Mouse (Mus musculus) left cerebral cortex, postnatal 36 days (tissue): ENCODE data around the gene Atp8a2. TPM values are rescaled to one million over a fixed set of nuclear protein-coding genes. Genes with fewer than 3 reads are reported as not detected.
"Not testable (repeated sequence)": the region's sequence is repeated elsewhere in the genome, so short reads cannot be mapped to it uniquely, and the experiment has no call there.

Experiments used
- DNase-seq, 2 experiments: peaks; one replicate each; pipeline ENCODE4 v3.0.0; 2021 to 2022; ENCODE audit warnings: low spot score in 2 of 2, mixed read lengths in 1 of 2
- intact Hi-C: fragments of 180-260 bp; cut with DNase I; formaldehyde crosslinking; loops from one replicate; pipeline ENCODE4 v1.15.1; 2025
- total RNA-seq, 2 experiments: library from RNA; stranded (reverse); gene quantifications; 2 replicates each; pipeline ENCODE4 v1.2.3; 2021

Gene Atp8a2
- total RNA-seq, 2 experiments from 2014 or later = 63.5 to 77.6 TPM

DNA sequence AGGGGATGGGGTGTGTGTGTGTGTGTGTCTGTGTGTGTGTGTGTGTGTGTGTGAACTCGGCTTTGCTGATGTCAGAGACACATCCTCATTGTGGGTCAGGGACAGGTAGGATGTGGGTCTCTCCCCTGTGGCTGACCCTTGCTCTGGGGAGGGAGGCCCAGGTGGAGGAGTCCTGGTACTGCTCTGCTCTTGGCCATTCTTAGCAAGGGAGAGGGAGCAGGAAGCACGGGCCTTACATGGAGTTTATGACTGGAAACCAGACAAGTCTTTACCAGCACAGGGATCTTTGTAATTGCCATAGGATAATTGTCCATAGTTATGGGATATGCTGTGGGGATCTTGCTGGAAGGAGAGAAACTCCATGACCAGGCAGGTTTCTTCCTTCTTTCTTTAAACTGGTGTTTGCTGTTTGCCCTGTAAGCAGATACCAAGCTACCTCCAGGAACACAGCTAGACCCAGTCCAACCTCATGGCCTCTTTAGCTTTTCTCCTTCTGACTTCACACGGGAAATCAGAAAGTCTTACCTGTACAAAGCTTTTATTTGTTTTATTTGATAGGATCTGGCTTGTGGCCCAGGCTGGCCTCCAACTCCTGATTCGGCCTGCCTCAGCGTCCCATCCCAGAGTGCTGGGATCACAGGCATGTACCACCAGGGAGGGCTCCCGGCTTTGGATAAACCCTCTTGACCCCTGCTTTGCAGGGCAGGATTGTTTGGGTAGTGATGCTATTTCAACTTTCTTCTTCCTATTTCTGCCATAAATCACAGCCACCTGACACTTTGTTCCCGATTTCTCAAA, 557.9 kb downstream of the Atp8a2 start:
- no peak for DNase-seq
- intact Hi-C loops = no loop called here

GRCm38 (mm10) chr14:59633988-59634387, 563.0 kb downstream of the Atp8a2 start:
- DNase-seq = no peak
- intact Hi-C loops = no loop called here

DNA sequence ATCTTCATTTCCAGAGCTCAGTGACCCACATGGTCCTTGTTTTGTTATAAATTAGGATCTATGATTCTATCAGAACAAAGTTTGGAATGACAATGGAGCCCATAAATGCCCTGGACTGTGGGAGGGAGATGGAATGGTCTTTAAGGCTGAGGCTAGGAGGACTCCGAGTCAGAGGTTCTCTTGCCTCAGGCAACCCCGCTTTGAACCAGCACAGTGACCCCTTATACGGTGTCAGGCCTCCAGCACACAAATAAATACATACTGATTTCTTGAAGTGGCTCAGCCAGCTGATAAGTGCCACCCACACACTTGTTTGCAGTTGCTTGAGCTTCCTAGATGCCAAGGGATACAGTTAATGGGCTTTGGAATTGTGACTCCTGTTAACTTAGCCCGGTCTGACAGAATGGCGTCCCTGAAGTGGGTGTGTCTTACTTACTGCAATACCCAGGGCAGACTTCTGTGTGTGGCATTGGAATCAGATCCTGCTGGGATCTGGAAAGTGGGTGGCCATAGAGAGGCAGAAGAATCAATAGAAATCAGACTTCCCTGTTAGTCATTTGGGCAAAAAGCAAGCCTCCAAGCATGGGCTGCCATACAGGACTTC, 563.6 kb downstream of the Atp8a2 start:
- intact Hi-C loops = no loop called here

DNA sequence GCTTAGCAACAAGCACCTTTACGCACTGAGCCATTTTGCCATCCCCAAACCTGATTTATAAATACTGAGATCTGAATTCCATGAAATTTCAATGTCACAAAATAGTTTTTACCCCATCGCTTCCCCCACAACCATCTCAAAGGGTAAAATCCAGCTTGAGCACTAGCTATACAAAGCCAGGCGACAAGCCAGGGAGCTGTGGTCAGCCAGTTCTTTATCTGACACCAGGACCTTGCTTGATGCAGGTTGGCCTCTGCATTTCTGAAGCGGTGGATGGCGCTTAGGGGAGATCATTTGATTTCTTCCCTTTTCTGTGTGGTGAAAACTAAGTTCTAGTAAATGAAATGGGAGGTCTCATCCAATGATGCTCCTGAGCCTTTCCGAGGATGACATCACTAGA, 564.9 kb downstream of the Atp8a2 start:
- DNase-seq = no peak
- intact Hi-C loops = no loop called here

More for the DNA sequence above, 563.6 kb downstream of the Atp8a2 start:
- DNase-seq = no peak

GRCm38 (mm10) chr14:59630096-59630495, 566.9 kb downstream of the Atp8a2 start:
- intact Hi-C loops = no loop called here
- no peak for DNase-seq

DNA sequence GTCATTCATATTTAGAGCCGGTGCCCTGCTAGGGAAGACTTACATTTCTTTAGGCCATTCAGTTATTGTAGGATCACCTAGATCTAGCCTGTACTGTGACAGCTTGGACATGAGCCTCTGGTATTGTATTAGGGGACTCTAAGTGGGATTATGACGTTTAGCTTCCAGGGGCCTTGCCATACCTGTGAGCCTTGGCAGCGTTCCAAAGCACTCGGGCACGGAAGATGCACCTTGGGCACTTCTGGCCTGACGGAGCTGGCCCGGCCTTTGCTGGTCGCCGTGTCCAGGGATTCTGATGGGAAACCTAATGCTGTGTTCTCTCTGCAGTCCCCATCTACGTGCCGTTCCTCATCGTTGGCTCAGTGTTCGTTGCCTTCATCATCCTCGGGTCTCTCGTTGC, 567.7 kb downstream of the Atp8a2 start:
- intact Hi-C loops = loop anchor here (5.0 kb wide), 1 partner anchor 313 kb away; no protein-coding TSS in a partner anchor
- DNase-seq = no peak

GRCm38 (mm10) chr14:59627823-59628222, 569.2 kb downstream of the Atp8a2 start:
- DNase-seq = no peak
- intact Hi-C loops = loop anchor here (5.0 kb wide), 1 partner anchor 314 kb away; no protein-coding TSS in a partner anchor

GRCm38 (mm10) chr14:59627142-59627680, 569.8 kb downstream of the Atp8a2 start:
- intact Hi-C loops = loop anchor here (5.0 kb wide), 1 partner anchor 315 kb away; no protein-coding TSS in a partner anchor
- DNase-seq = no peak

GRCm38 (mm10) chr14:59626711-59627110, 570.3 kb downstream of the Atp8a2 start:
- intact Hi-C loops = loop anchor here (5.0 kb wide), 1 partner anchor 316 kb away; no protein-coding TSS in a partner anchor
- DNase-seq = no peak

GRCm38 (mm10) chr14:59625806-59626364, 571.1 kb downstream of the Atp8a2 start:
- intact Hi-C loops = loop anchor here (5.0 kb wide), 1 partner anchor 316 kb away; no protein-coding TSS in a partner anchor
- peak; percentile 22 to 35 for DNase-seq

GRCm38 (mm10) chr14:59625158-59625805, 571.7 kb downstream of the Atp8a2 start, which contains the start of gene Shisa2:
Shisa2 (plus strand) TSS chr14:59625308.
- intact Hi-C loops = loop anchor here (5.0 kb wide), 1 partner anchor 317 kb away; no protein-coding TSS in a partner anchor
- DNase-seq = peak; percentile 65 to 70

- intact Hi-C loops = no loop called here
- DNase-seq = no peak
These were observed 572.6 kb downstream of the Atp8a2 start for GRCm38 (mm10) chr14:59624326-59624885.

DNA sequence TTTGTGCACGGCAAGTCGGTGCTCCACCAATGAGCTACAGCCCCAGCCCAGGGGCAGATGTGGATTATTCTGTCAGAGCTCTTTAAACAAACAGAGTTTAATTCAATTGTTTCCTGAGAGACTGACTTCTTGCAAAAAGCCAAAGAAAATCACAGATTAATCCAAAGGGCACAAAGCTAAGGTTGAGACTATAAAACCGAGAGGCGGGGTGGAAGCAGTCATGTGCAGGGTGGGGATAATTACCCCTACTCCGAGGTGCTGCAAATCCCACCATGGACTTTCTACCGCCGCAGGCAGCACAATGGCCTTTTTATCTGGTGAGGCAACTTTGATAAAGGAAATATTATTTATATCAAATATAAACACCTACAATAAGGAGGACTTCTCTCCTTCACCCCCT, 580.2 kb downstream of the Atp8a2 start:
- no peak for DNase-seq
- intact Hi-C loops = no loop called here

GRCm38 (mm10) chr14:59614149-59614548, 582.8 kb downstream of the Atp8a2 start:
- DNase-seq, intact Hi-C loops: not testable (repeated sequence)

GRCm38 (mm10) chr14:59612920-59613625, 583.9 kb downstream of the Atp8a2 start:
- intact Hi-C loops = loop anchor here (2.0 kb wide), 2 partner anchors 330 to 404 kb away; no protein-coding TSS in a partner anchor
- DNase-seq = peak in 1 of 2 experiments; percentile 37

DNA sequence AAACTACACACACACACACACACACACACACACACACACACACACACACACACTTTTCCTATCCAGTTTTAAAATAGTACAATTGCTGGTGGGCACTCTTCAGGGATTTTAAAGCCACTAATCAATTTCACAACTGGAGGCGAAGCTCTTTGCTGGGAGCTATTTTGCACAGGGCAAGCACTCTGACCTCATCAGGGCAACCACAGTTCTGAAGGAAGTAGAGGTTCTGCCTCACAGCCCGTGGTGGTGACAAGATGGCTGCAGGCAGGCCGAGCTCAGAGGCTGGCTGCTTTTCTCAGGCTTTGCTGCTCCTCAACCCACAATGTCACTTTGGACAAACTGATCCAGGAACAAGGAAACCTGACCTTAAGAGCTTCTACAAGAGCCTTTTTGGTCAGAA, 590.0 kb downstream of the Atp8a2 start:
- intact Hi-C loops = no loop called here
- DNase-seq = no peak

GRCm38 (mm10) chr14:59605671-59606353, 591.2 kb downstream of the Atp8a2 start:
- DNase-seq = peak in 1 of 2 experiments; percentile 51
- intact Hi-C loops = loop anchor here (1.0 to 2.0 kb wide), 2 partner anchors 338 to 411 kb away; no protein-coding TSS in a partner anchor
